Mouse (Mus musculus) lung, embryonic 14.5 days (tissue): ENCODE data around the gene Hip1r. TPM values are rescaled to one million over a fixed set of nuclear protein-coding genes. Genes with fewer than 3 reads are reported as not detected.

Source experiments
- ATAC-seq: fragments of 200-750 bp; cut with Nextera tagmentation; 2 replicates; pipeline ENCODE4 v1.8.0; 2017; ENCODE audit warnings: mild to moderate bottlenecking, moderate TSS enrichment, moderate library complexity; ENCODE audit not compliant: insufficient read depth
- DNase-seq: peaks from one replicate; pipeline ENCODE4 v3.0.0-alpha.2; 2015
- H3K27ac ChIP-seq: fragments of 300-500 bp; sonication (generic); 2 replicates; pipeline ENCODE4 v1.5.1; 2014; ENCODE audit warnings: low read depth, mild to moderate bottlenecking, moderate library complexity
- H3K27me3 ChIP-seq: fragments of 300-500 bp; sonication (generic); 2 replicates; pipeline ENCODE4 v1.6.1; 2014; ENCODE audit warnings: low read length, control low read depth; ENCODE audit not compliant: insufficient read depth
- H3K36me3 ChIP-seq: fragments of 300-500 bp; sonication (generic); 2 replicates; pipeline ENCODE4 v1.6.1; 2014; ENCODE audit warnings: control low read depth; ENCODE audit not compliant: insufficient read depth
- H3K4me1 ChIP-seq: fragments of 300-500 bp; sonication (generic); 2 replicates; pipeline ENCODE4 v1.6.1; 2014; ENCODE audit warnings: antibody characterized with exemption, control low read depth; ENCODE audit not compliant: insufficient read depth
- H3K4me2 ChIP-seq: fragments of 300-500 bp; sonication (generic); 2 replicates; pipeline ENCODE4 v1.6.1; 2014; ENCODE audit warnings: mild to moderate bottlenecking
- H3K4me3 ChIP-seq: fragments of 300-500 bp; sonication (generic); 2 replicates; pipeline ENCODE4 v1.5.1; 2014; ENCODE audit warnings: low read depth, low read length
- H3K9ac ChIP-seq: fragments of 300-500 bp; sonication (generic); 2 replicates; pipeline ENCODE4 v1.6.1; 2014
- H3K9me3 ChIP-seq: fragments of 300-500 bp; sonication (generic); 2 replicates; pipeline ENCODE4 v1.6.1; 2016; ENCODE audit warnings: low read depth, low read length, control low read depth
- CTCF ChIP-seq: IDR thresholded peaks from 2 replicates; pipeline ENCODE4 v1.5.1; 2016; ENCODE audit warnings: antibody characterized with exemption, low read depth
- WGBS: fragments of 180-500 bp; shearing (Covaris S2); extraction: QIAGEN DNeasy Blood & Tissue Kit; methylation state at CpG from one replicate; pipeline ENCODE4 v1.1.7; 2014; 5-methylcytosine and 5-hydroxymethylcytosine counted together
- polyA plus RNA-seq: library from polyadenylated mRNA; unstranded; fragments of >200 nt; fragmentation: Nextera tagmentation; extraction: Ambion mirVana; gene quantifications from 2 replicates; pipeline ENCODE4 v1.2.1, GENCODE M21; 2014

Hip1r gene
- polyA plus RNA-seq, 1 experiment from 2014 or later = 9.1 TPM

DNA sequence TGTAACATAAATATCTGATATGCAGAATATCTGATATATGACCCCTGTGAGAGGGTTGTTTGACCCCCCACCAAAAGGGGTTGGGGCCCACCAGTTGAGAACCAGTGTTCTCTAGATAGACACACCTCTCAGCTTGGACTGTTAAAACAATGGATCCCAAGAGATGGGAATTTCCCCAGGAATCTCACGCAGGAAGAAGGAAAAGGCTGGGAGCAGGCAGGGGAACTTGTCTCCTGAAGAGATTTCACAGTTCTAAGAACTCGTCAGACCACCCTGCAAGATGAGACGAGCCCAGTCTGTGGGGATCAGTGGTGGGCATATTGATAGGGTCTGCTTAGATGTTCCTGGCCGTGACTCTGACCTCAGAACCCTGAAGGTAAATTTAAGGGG, 6.5 kb downstream of the Hip1r start:
- Histone ChIP-seq H3K9ac (no peak overlapping the region), H3K9me3 (no peaks in the 10 kb centered on the region), H3K27me3 (peaks cover 4% of the 10 kb centered on the region; the same call in 1 of the 2 replicates), H3K27ac (no peak overlapping the region), H3K4me3 (no peak overlapping the region), H3K36me3 (no peaks in the 10 kb centered on the region), H3K4me1 (no peaks in the 10 kb centered on the region), H3K4me2 (no peak overlapping the region)
- no peak for TF ChIP-seq CTCF
- no peak for ATAC-seq
- DNase-seq = no peak
- WGBS = 45% methylated on average over 4 of the region's 4 CpGs

DNA sequence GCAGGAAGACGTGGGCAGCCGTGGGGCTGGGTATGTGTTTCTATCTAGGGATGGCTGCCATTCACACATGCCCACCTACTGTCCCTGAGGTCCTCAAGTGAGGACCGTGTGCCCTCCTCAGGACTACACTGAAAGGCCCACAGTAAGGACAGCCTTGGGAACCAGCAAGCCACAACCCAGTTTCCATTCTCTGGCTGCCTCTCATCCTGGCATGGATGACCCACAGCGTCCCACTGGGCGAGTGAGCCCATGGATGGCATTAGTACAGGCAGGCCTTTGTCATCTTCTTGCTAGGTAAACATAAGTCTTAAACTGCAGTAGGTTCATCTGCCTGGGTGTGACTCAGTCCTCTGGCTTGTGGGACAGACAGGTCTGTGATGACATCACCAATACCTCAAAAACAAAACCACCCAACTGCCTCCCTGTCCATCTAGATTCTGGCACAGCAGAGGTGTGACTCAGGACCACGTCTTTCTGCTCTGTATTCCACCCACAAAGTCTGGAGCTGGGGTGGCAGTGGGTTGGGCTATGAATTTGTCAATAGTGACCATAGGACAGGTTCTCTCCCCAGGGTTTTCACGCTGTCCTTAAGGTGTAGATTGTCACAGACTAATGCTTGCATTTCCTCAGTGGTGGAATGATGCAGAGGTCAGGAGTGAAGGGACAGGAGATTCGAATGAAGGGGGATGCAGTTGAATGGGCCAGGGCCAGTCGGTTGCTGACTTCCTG, 7.3 kb downstream of the Hip1r start:
- no peaks in the 10 kb centered on the region for H3K4me1 ChIP-seq
- H3K4me3 ChIP-seq = no peak overlapping the region
- H3K9ac ChIP-seq = no peak overlapping the region
- no peak overlapping the region for H3K4me2 ChIP-seq
- H3K36me3 ChIP-seq = no peaks in the 10 kb centered on the region
- H3K27ac ChIP-seq = no peak overlapping the region
- no peak for ATAC-seq
- TF ChIP-seq CTCF = no peak
- 0 out of 2 replicates have a peak, but pooled peaks cover 3% of the 10 kb centered on the region for H3K27me3 ChIP-seq
- WGBS = 71% methylated on average over 9 of the region's 9 CpGs
- DNase-seq = no peak
- no peaks in the 10 kb centered on the region for H3K9me3 ChIP-seq

DNA sequence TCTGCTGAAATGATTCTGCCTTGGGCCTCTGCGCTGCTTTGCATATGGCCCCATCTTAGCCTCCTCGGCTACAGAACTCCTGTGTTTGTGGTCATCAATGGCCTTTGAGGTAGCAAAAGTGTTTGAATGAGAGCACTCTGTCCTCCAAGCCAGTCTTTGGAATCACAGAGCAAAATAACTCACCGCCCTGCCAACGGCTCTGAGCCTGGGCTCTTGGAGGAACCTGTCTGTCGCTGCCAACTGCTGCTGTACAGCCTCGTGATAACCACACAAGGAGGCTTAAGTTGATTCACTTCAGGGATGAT, 7.8 kb downstream of the Hip1r start:
- no peak for TF ChIP-seq CTCF
- no peaks in the 10 kb centered on the region for H3K9me3 ChIP-seq
- no peak overlapping the region for H3K27ac ChIP-seq
- no peaks in the 10 kb centered on the region for H3K27me3 ChIP-seq
- DNase-seq (no peak), ATAC-seq (no peak)
- 67% methylated on average over 6 of the region's 6 CpGs for WGBS
- no peak overlapping the region for H3K9ac ChIP-seq
- H3K36me3 ChIP-seq = no peaks in the 10 kb centered on the region
- H3K4me3 ChIP-seq = no peak overlapping the region
- H3K4me2 ChIP-seq = no peak overlapping the region
- H3K4me1 ChIP-seq = no peaks in the 10 kb centered on the region

DNA sequence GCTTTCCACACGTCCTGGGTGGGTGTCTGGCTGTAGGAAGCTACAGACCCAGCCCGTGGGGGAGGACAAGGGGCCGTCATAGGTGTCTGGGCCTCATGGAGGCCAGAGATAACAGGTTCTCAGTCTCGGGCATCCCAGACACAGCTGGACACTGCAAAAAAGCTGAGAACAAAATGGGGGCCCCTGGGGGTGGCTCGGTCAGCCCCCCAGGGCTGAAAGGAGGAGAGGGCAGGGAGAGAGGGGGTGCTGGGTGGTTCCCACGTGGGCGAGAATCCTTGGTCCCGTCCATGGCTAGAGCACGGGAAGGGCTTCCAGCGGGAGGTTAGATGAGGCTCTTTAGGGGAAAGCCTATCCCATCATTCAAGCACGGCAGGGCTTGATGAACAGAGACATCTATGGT, 9.4 kb downstream of the Hip1r start:
- ATAC-seq (no peak), DNase-seq (no peak)
- no peak for TF ChIP-seq CTCF
- 67% methylated on average over 11 of the region's 11 CpGs for WGBS
- no peak overlapping the region for H3K4me3 ChIP-seq
- H3K36me3 ChIP-seq = no peaks in the 10 kb centered on the region
- no peak overlapping the region for H3K4me2 ChIP-seq
- no peak overlapping the region for H3K27ac ChIP-seq
- H3K9me3 ChIP-seq = no peaks in the 10 kb centered on the region
- H3K27me3 ChIP-seq = no peaks in the 10 kb centered on the region
- H3K4me1 ChIP-seq = no peaks in the 10 kb centered on the region
- no peak overlapping the region for H3K9ac ChIP-seq

DNA sequence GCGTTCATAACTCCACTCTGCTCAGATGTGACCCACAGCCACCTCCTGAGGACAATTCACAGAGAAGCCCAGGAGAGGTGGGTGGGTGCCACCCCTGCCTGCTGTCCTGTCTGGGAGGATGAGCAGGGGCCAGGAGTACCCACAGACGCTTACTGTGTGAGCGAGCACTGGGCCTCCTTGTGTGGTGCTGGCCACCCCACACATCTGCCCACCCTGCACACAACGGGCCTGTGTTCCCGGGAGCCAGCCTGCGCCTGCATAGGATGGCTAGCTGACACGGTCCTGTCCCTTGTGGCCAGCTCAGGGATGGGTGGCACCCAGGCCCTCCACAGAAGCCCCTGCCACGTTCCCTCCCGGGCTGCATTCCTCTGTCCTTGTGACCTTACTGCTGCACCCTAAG, 12.0 kb downstream of the Hip1r start:
- Histone ChIP-seq H3K9me3 (no peaks in the 10 kb centered on the region), H3K36me3 (no peaks in the 10 kb centered on the region), H3K27me3 (no peaks in the 10 kb centered on the region), H3K4me3 (no peak overlapping the region), H3K9ac (no peak overlapping the region), H3K4me1 (no peaks in the 10 kb centered on the region), H3K4me2 (no peak overlapping the region), H3K27ac (no peak overlapping the region)
- 58% methylated on average over 9 of the region's 9 CpGs for WGBS
- no peak for DNase-seq
- no peak for TF ChIP-seq CTCF
- ATAC-seq = no peak

DNA sequence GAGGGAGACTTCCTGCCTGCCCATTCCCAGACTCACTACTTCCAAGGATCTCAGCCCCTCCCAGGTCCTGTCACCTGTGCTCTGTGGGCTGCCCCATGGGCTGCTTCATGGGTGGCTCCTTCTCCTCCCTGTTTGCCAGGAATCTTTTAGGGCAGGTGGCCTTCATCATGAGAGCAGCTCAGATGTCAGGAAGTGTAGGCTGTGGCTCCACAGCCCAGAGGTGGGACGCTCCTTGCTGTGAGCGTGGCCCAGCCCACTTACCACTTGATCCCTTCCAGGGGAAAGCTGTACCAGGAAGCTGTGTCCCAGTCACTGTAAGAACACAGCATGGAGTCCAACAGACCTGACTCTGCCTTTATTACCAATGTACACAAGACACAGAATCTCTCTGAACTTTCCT, 13.5 kb downstream of the Hip1r start:
- no peak for TF ChIP-seq CTCF
- H3K4me1 ChIP-seq = no peaks in the 10 kb centered on the region

DNA sequence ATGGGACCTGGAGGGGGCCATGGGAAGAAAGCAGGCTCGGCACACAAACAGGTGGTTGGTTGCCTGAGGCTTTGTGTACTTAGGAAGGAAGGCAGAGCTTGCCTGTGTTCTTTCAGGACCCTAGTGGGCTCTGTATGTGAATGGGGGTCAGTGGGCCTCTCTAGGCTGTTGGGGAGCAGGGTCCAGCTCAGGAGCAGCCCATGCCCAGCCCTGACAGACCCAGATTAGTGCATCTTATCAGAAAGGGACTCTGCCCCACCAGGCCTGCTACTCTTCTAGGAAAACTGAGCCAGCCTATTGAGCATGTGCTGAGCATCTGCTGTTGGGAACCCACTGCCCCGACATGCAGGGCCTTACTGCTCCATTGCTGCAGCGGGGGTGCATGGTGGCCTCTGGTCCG, 14.1 kb downstream of the Hip1r start:
- no peak for TF ChIP-seq CTCF
- 66% methylated on average over 4 of the region's 4 CpGs for WGBS
- Histone ChIP-seq H3K27me3 (no peaks in the 10 kb centered on the region), H3K4me2 (no peak overlapping the region), H3K9ac (no peak overlapping the region), H3K4me3 (no peak overlapping the region), H3K36me3 (no peaks in the 10 kb centered on the region), H3K9me3 (no peaks in the 10 kb centered on the region), H3K4me1 (no peaks in the 10 kb centered on the region), H3K27ac (no peak overlapping the region)
- DNase-seq = no peak
- ATAC-seq = no peak

More for the DNA sequence above, 13.5 kb downstream of the Hip1r start:
- Histone ChIP-seq H3K9me3 (no peaks in the 10 kb centered on the region), H3K36me3 (no peaks in the 10 kb centered on the region), H3K4me2 (no peak overlapping the region), H3K4me3 (no peak overlapping the region), H3K27ac (no peak overlapping the region), H3K27me3 (no peaks in the 10 kb centered on the region), H3K9ac (no peak overlapping the region)
- ATAC-seq = peak; percentile 29; the same call in 1 of the 2 replicates
- DNase-seq = no peak
- 12% methylated on average over 2 of the region's 2 CpGs for WGBS
